Mouse (Mus musculus): ENCODE measurements around the gene Ctrb1.

DNA sequence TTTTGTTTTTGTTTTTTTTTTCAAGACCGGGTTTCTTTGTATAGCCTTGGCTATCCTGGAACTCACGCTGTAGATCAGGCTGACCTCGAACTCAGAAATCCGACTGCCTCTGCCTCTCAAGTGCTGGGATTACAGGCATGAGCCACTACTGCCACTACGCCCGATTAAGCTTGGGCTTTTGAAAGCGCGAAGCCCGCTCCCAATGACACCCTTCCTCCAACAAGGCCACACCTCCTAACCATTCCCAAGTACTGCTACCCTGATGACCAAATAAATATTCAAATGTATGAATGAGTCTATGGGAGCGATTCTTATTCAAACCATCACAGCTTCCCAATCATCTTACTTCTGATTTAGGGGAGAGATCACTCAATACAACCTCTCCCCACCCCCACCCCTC, 6.8 kb upstream of the Ctrb1 start:
- TF ChIP-seq CTCF (conservative IDR thresholded peaks at IDR 0.05; ENCODE audit: insufficient read depth, insufficient read length, low read depth, low read length) (no peak), POLR2A (IDR thresholded peaks at IDR 0.05; ENCODE audit: low read depth, low read length) (no peak)

Data from kidney, adult 2 months (tissue).